Mouse (Mus musculus): ENCODE results near the gene Rnf157. TPM values are rescaled to one million over a fixed set of nuclear protein-coding genes. Genes with fewer than 3 reads are reported as not detected.
A peak's percentile ranks its signal among the peaks of the same experiment; 100 is the strongest.
"Not testable (repeated sequence)": the region's sequence is repeated elsewhere in the genome, so short reads cannot be mapped to it uniquely, and the experiment has no call there.

Gene Rnf157
- total RNA-seq, 2 experiments from 2014 or later: 9.2 to 11.7 TPM

DNA sequence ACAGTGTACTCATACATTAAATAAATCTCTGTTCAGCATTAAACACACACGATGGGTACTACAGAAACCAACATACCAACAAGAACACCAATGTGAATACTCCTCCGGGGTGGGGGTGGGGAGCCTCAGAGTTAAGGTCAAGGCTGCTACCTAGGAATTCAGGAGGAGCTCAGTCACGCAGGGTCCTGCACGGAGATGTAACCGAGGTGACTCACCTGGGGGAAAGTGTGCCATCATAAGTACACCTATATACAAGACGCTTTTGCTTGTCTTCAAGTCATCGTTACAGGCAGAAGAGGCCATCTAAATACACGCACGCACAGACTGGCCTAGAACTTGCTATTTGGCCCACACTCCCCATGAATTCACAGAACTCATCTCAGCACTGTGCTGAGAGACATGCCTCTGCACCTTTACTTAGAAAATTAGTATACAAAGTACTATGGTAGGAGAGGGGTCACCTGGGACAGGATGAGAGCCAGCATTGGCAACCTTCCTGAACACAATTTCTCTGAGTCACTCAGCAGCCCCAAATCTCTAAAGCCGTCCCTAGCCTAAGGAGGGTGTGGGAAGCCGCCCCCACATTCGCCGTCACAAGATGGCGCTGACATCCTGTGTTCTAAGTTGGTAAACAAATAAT is 23.9 kb downstream of the Rnf157 start:
- ATAC-seq (replicated peaks; ENCODE audit: low FRiP score, poor library complexity, severe bottlenecking): peak; percentile 97

DNA sequence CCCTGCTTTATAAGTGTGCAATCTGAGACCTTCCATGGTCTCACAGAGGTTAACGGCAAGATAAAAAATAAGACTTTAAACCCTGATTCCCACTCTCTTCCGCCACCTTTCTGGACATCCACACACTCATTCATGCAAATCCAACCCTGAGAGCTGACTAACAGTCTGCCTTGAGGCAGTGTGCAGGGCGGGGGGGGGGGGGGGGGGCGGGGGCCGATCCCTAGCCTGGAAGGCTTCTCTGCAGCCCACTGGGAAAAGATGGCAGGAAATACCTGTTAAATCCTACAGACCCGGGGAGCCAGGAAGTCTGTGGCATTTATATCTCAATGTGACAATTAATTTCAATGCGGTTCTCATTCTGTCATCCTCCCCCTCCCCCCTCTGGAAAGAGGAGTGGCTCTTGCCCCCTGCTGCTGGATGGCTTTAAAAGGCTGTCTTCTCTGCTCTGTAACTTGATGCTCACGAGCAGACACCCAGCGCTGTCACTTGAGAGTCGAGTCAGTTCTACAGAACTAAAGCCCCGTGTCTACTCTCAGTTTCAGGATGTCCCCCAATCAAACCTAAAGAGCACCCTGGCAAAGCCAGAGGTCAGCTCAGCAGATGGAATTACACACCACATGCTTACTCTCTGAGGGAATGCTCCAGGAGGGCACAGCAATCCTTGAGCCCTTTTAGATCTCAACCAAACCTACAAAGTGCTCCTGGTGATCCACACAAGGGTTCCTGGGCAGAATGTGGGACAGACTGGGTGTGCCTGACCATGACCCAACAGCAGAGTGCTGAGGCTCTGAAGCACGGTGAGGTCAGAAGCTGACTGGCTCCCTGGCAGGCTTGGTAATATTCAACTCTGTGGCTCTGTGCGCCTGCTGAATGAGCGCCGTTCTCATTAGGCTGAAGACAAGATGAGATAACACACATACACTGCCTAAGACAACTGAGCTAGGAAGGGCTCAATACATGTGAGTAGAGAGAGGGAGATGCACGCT is 25.5 kb downstream of the Rnf157 start:
- peak; percentile 44; the same call in 1 of the 2 replicates for ATAC-seq (replicated peaks; ENCODE audit: low FRiP score, poor library complexity, severe bottlenecking)

DNA sequence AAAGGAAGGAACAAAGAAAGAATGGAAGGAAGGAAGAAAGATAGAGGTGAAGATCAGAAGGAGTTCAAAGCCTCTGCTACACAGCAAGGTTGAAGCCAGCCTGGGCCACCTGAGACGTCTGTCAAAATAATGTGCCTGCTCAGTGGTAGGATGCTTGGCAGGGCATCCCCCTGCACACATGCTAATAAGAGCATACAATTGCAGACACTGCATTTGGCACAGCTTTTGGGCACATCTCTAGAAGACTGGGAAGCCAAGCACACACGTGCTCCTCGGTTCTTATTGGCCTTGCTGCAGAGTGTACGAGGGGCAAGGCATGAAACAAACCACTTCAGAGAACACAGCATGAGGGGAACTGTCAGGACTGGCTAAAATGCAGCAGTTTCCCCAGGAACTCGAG is 26.8 kb downstream of the Rnf157 start:
- ATAC-seq (replicated peaks; ENCODE audit: low FRiP score, poor library complexity, severe bottlenecking): no peak

DNA sequence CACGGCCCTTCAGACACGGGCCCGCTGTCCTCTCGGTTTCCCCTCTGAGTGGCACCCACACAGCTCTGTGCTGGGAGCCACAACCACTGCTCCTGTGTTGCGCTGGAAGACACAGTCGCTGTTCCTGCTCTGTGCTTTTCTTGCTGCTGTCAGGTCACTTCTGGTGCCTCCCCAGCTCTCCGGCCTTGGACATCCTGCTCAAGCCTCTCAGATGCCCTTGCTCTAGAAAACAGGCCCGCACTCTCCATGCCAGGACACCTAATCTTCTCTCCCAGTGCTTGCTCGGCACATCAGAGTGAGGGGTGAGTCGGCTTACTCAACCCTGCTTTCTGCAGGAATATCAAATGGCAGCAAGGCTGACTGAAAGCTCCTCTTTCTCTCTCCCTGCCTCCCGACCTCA is 28.7 kb downstream of the Rnf157 start:
- no peak for ATAC-seq (replicated peaks; ENCODE audit: low FRiP score, poor library complexity, severe bottlenecking)

DNA sequence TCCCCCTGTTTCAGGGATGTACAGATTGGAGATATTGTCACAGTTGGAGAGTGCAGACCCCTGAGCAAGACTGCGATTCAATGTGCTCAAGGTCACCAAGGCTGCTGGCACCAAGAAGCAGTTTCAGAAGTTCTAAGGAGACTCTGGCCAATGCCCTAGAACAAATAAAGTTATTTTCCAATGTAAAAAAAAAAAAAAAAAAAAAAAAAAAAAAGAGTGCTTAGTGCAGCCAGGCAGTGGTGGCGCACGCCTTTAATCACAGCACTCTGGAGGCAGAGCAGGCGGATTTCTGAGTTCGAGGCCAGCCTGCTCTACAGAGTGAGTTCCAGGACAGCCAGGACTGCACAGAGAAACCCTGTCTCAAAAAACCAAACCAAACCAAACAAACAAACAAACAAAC is 29.8 kb downstream of the Rnf157 start:
- ATAC-seq (replicated peaks; ENCODE audit: low FRiP score, poor library complexity, severe bottlenecking): not testable (repeated sequence)

DNA sequence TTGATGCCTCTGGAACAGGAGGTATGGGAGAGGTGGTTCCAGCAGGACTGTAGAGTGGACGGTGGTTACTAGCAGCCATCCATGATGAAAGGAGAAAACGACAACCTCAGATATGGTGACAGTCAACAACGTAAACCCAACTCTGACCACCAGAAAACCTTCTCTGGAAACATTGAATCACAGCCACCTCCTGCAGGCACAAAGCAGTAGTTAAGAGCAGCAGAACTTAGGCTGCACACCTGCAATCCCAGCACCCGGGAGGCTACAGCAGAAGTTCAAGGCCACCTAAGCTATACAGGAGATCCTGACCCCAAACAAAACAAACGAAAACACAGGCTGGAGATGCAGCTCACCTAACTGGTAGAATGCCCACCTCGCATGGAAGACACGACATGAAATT is 32.1 kb downstream of the Rnf157 start:
- no peak for ATAC-seq (replicated peaks; ENCODE audit: low FRiP score, poor library complexity, severe bottlenecking)

DNA sequence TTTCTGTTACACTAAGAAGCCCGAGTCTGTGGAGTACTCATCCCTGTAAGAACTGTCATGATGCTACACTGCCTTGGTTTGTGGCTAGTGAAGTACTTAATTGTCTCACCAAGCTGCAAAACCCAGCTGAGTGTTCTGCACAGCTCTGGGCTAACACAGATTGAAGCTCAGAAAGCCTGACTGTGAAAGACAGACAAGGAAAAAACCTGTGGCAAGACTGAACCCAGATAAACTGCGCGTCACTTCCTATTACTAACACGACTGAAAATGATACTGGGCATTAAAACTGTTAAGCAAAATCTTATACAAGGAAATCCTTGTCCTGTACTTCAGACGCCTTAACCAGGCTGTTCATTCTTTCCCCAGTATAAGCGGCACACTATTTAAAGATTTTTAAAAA is 33.3 kb downstream of the Rnf157 start:
- no peak for ATAC-seq (replicated peaks; ENCODE audit: low FRiP score, poor library complexity, severe bottlenecking)

DNA sequence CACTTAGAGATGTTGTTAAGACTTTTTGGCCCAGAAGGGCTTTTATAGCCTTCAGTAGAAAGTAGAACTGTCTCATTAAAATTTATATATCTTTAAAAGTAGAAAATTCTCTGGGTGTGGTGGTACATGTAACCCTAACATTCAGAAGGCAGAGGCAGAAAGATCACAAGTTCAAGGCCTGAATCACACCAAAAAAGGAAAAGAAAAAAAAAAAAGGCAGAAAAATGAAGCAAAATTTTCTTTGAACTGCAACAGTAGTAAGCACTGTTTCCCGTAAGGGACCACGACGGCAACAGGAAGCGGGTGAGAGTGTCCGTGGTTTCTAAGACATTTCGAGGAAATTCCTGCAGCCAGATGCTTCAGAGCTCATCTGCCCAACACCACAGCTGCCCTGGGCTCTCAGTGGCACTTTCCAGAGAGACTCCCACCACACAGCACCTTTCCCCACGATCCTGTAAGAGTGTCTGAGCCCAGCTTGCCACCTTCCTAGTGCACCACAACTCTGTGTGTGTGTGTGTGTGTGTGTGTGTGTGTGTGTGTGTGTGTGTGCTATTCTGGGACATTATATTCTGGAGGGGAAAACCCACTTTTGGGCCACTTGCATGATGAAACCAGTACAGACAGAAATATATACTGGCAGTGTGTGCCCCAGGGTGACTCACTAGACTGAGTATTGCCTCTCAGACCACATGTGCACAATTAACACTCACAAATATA is 35.7 kb downstream of the Rnf157 start:
- ATAC-seq (replicated peaks; ENCODE audit: low FRiP score, poor library complexity, severe bottlenecking): no peak

DNA sequence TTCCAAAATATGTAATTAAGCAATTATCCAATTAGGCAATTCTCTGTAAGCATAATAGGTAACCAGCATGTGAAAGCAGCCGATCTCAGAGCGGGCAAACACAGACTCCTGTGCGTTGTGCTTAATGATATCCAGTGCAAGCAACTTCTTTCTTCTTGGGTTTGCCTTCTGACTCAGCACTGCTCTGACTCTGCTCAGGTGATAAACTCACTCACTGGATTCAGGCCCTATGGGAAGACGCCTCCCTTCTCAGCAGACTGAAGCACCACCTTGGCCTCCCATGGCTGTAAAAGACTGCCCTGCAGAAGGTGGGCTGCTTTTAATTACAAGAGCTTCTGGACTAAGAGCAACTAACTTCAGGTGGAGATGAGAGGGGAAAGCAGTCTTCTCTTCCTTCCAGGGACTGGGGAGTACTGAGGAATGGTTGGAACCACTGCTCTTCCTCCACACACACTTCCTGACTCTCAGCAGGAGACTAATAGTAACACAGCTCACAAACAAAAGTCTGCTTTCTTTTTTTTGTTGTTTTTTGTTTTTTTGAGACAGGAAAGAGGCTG is 40.9 kb downstream of the Rnf157 start:
- no peak for ATAC-seq (replicated peaks; ENCODE audit: low FRiP score, poor library complexity, severe bottlenecking)

DNA sequence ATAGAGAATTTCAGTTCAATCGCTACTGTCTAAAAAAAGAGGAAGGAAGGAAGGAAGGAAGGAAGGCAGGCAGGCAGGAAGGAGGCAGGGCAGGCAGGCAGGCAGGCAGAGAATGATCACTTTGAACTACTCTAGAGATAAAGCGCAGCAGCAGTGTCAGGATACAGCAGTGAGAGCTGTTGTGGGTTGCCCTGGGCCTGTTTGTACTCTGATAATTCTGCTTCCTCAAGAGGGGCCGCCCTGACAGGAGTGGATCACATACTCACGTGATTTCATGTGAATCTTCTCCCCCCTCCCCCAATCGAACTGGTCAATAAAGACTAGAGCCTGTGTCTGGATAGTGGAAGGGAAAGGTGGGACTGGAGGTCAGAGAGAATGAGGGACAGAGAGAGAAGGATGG is 43.2 kb downstream of the Rnf157 start:
- ATAC-seq (replicated peaks; ENCODE audit: low FRiP score, poor library complexity, severe bottlenecking): no peak

DNA sequence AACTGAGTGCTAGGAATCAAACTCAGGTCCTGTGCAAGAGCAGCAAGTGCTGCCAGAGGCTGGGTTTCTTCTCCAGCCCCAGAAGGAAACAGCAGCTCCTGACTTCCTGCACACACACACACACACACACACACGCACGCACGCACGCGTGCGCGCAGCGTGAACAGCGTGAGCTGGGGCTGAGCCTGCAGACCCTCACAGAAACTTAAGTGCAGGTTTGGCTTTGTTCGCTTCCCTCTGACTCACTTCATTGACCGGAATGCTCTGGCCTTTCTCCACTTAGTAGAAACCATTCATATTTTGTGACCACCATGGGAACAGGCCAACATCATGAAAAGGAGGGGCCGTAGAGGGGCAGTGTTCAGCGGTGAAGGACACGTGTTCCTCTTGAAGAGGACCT is 43.8 kb downstream of the Rnf157 start:
- no peak for ATAC-seq (replicated peaks; ENCODE audit: low FRiP score, poor library complexity, severe bottlenecking)

DNA sequence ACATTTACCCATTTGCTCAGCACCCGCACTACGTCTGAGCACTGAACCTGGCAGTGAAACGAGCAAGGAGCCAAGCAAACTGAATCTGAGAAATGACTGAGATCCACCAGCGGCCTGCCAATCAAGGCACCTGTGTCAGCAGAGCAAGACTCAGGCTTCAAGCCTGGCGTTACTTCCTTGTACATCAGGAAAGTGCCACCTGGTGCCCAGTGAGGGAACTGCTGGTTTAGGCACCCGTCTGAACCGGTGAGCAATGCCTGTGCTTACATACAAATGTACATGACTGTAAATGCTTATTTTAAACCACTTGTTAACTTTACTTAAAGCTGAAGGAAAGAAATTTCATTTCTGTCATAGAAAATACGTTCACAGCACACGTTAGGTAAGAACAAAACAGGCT is 44.7 kb downstream of the Rnf157 start:
- peak; percentile 90 for ATAC-seq (replicated peaks; ENCODE audit: low FRiP score, poor library complexity, severe bottlenecking)

DNA sequence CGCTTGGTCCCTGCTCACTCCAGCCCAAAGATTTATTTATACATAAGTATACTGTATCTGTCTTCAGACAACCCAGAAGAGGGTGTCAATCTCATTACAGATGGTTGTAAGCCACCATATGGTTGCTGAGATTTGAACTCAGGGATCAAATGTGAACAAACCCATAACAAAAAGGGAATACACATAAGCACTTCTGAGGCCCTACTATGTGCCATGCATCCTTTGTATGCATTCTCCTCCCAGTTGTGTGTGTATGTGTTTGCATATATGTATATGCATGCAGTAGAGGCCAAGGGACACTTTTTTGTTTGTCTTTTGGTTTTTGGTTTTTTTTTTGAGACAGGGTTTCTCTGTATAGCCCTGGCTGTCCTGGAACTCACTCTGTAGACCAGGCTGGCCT is 46.2 kb downstream of the Rnf157 start:
- no peak for ATAC-seq (replicated peaks; ENCODE audit: low FRiP score, poor library complexity, severe bottlenecking)

DNA sequence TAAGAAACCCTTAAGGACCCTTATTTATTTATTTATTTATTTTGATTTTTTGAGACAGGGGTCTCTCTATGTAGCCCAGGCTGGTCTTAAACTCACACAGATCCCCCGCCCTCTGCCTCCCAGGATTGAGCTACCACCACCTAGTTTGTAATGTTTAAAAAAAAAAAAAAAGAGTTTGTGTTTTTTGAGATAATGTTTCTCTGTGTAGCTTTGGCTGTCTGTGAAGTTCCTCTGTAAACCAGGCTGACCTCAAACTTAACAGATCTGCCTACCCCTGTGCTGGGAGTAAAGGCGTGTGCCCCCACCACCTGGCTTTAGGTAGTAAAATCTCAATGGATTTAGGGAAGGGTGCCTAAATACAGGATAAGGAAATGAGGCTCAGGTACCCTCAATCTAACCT is 46.7 kb downstream of the Rnf157 start:
- ATAC-seq (replicated peaks; ENCODE audit: low FRiP score, poor library complexity, severe bottlenecking): no peak

DNA sequence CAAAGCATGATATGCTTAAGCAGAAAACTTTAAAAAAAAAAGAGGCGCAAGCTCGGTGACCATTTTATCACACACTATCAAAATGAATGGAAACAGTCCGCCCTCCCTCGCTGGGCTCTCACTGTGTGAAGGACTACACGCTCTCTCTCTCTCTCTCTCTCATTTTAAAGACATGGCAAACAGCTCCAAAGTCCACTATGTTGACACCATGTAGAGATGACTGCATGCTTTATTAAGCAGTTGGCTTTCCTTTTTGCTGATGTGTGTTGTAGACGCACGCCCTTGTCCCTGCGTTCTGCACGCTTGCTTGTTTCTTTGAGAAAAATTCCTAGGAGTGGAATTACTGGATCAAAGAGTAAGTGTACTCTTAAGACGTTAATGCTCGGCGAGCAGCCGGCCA is 47.4 kb downstream of the Rnf157 start:
- no peak for ATAC-seq (replicated peaks; ENCODE audit: low FRiP score, poor library complexity, severe bottlenecking)

DNA sequence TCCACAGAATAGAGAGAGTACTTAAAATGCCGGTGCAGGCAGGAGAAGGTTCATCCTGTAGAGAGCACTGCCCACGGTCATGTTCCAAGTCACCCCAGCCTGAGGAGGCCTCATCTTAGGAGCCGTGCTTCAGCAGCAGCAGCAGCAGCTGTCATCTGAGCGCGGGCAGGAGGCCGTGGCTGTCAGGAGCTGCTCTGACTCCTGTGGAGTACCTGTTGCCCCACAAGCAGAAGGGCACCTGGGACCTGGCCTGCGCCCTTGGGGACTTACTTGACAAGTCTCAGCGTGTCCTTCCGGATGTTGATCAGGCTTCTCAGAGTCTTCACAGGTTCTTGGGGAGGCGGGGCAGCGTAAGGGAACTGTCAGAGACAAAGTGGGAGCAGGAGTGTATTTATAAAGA is 50.8 kb downstream of the Rnf157 start:
- no peak for ATAC-seq (replicated peaks; ENCODE audit: low FRiP score, poor library complexity, severe bottlenecking)

DNA sequence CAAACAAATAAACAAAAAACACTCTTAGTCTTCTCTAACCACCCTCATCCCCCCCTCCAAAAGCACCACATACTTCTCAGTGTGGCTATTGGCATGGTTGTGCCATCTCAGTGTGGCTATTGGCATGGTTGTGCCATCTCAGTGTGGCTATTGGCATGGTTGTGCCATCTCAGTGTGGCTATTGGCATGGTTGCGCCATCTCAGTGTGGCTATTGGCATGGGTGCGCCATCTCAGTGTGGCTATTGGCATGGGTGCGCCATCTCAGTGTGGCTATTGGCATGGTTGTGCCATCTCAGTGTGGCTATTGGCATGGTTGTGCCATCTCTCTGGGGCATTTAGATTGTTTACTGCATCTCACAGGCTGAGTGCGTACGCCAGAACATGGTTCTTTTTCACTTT is 51.9 kb downstream of the Rnf157 start:
- ATAC-seq (replicated peaks; ENCODE audit: low FRiP score, poor library complexity, severe bottlenecking): not testable (repeated sequence)

DNA sequence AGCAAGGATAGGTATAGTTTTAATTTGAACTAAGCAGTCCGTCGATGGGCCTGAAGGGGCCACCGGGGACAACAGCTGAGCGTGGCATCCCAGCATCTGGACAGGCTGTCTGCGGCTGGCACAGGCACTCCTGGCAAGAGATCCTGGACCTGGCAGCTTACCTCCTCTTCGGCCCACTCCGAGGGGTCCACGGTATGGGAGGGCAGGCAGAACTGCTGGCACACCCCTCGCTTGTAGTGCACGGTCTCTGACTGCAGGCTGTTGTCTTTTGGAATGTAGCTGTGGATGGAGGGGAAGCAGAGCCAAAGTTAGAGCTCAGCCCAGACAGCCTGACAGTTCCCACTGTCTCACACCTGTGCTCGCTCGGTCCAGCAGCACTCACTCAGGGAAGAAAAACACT is 53.2 kb downstream of the Rnf157 start:
- ATAC-seq (replicated peaks; ENCODE audit: low FRiP score, poor library complexity, severe bottlenecking): no peak

DNA sequence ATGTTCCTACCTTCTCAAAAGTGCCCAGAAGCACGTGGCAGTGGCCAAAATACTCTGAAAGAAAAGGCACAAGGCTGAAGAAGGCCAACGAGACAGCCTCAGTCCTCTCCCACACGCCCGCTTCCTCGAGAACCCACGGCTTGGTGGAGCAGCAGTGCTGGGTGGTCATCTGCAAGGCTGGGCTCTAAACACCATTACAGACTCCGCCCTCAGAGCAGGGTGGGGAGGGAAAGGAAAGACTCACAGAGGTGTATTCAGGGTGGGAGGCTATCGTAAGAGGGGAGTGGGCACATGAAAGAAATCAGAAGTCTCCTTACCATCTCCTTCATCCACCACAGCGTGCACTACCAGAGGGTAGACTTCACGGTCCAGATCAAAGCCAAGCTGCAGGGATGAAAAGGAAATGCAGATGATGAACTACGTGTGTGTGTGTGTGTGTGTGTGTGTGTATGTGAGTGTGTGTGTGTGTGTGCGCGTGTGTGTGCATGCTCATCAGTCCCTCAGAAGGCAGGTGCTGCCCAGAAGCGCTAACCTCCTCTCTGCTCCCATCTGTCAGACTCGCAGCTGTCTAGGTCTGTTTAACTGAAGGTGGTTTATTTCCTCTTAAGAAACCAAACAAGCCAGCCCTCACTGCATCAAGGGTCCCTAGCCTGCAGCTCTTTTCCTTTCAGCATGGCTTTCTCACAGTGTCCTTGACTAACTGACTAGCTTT is 53.8 kb downstream of the Rnf157 start:
- ATAC-seq (replicated peaks; ENCODE audit: low FRiP score, poor library complexity, severe bottlenecking): no peak

DNA sequence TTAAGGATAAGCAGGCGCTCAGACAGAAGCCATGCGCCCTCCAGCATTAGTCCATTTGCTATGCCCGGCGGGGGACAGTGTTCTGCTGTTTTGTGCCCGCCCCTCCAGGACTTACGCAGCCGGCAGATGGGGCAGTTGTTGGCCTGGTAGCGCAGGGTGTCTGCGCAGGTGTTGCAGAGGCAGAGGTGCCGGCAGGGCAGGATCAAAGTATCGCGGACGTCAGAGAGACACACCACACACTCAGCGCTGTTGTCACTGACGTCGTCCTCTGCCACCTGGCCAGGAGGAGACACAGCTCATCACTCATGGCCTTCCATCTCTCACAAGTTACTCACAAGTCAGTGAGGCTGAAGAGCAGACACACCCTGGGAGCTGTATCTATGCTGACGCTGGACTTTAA is 58.3 kb downstream of the Rnf157 start:
- no peak for ATAC-seq (replicated peaks; ENCODE audit: low FRiP score, poor library complexity, severe bottlenecking)

Data from erythroid progenitor cell, adult 5-6 weeks (primary cell).